Mouse (Mus musculus): ENCODE data around the gene Eif3k.

DNA sequence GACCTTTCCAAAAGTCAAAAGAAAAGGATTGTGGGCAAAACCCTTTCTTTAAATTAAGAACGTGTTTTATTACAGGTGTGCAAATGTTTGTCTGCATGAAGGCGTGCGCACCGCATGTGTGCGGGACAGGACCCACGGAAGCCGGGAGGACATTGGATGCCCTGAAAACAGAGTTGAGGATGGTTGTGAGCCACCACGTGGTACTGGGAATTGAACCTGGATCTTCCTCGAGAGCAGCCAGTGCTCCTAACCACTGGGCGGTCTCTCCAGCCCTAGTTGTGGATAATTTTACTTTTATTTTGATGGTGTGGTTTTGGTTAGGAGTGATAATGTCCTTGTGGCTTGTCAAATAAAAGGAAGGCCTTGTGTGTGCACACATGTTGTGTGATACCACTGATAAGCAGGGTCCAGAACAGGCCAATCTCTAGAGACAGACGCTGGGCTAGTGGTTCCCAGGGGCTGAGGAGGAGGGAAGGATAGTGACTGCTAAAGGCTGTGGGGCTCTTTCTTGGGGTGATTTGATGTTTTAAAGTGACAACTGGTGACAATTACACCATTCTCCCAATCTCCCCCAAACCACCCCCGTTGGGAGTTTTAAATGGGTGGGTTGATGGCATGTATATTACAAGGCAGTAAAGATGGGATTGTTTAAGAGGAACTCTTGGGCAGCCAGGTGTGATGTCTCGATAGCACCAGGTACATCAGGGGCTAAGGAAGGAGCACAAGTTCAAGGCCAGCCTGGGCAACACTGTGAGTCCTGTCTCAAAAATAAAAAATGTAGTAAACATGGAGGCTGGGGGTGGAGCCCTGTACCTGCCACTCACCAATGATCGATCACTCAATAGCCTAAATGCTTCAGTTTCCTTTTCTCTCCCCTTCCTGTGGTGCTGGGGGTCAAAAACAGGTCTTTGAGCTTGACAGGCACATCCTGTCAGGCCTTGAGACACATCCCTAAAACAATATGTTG lies 48.3 kb upstream of the Eif3k start:
- TF ChIP-seq CTCF (IDR thresholded peaks at IDR 0.05; ENCODE audit: extremely low read depth, insufficient read depth, low read length) (no peak), POLR2A (IDR thresholded peaks at IDR 0.05; ENCODE audit: extremely low read depth, insufficient read depth, low read length) (no peak)

All from cortical plate, adult 2 months (tissue).